Mouse (Mus musculus): ENCODE results near the gene Gcdh. TPM values are rescaled to one million over a fixed set of nuclear protein-coding genes. Genes with fewer than 3 reads are reported as not detected.

Gene Gcdh
- total RNA-seq, 4 experiments from 2014 or later = 29.8 to 43.0 (median 36.5) TPM

Small RNA genes within 50 kb of the gene (microRNA-seq; reads per million reads assigned to microRNA genes)
- 0 to 0.22 reads per million in 2 experiments for gene Gm24197
- gene Mir7069 = 7.9 to 17.7 reads per million in 2 experiments

Other genes starting within 250 kb of the Gcdh start
- 10 to 100 TPM in 2 of 4 experiments, 1 to 10 TPM in 2; 5.9 to 15.8 (median 8.9) TPM for gene Ier2, start 231.1 kb downstream of the Gcdh start, total RNA-seq (2022)
- gene Trmt1, start 207.6 kb downstream of the Gcdh start, total RNA-seq (2022) = 100 to 1,000 TPM; 101 to 105 (median 103) TPM
- gene Nacc1, start 206.1 kb downstream of the Gcdh start, total RNA-seq (2022) = 10 to 100 TPM; 88.5 to 97.6 (median 93.9) TPM
- gene Lyl1, start 192.5 kb downstream of the Gcdh start, total RNA-seq (2022) = 1 to 10 TPM; 2.2 to 4.5 (median 3.4) TPM
- gene G430095P16Rik, start 170.9 kb downstream of the Gcdh start, total RNA-seq (2022) = under 1 TPM in 1 of 4 experiments, not detected in 3; 0.55 TPM
- gene Nfix, start 93.6 kb downstream of the Gcdh start, total RNA-seq (2022) = 100 to 1,000 TPM; 352 to 438 (median 370) TPM
- 1 to 10 TPM; 8.4 to 9.7 (median 8.9) TPM for gene Dand5, start 71.1 kb downstream of the Gcdh start, total RNA-seq (2022)
- gene Gadd45gip1, start 62.4 kb downstream of the Gcdh start, total RNA-seq (2022) = 10 to 100 TPM; 23.3 to 28.4 (median 24.7) TPM
- 10 to 100 TPM; 72.4 to 90.1 (median 79.4) TPM for gene Rad23a, start 53.3 kb downstream of the Gcdh start, total RNA-seq (2022)
- gene Calr, start 47.0 kb downstream of the Gcdh start, total RNA-seq (2022) = 100 to 1,000 TPM; 333 to 426 (median 383) TPM
- gene Farsa, start 36.9 kb downstream of the Gcdh start, total RNA-seq (2022) = 10 to 100 TPM; 39.6 to 48.5 (median 43.7) TPM
- 1 to 10 TPM; 6.3 to 8.0 (median 6.8) TPM for gene Syce2, start 21.8 kb downstream of the Gcdh start, total RNA-seq (2022)
- gene Klf1, start 8.0 kb upstream of the Gcdh start, total RNA-seq (2022) = not detected
- gene Dnase2a, start 14.6 kb upstream of the Gcdh start, total RNA-seq (2022) = 10 to 100 TPM in 1 of 4 experiments, 1 to 10 TPM in 3; 5.0 to 12.2 (median 7.1) TPM
- 10 to 100 TPM; 69.1 to 76.7 (median 74.1) TPM for gene Mast1, start 43.4 kb upstream of the Gcdh start, total RNA-seq (2022)
- 1 to 10 TPM; 1.2 to 1.5 (median 1.3) TPM for gene Rtbdn, start 53.1 kb upstream of the Gcdh start, total RNA-seq (2022)
- gene Gm49661, start 75.5 kb upstream of the Gcdh start, total RNA-seq (2022) = 1 to 10 TPM in 1 of 4 experiments, not detected in 3; 1.8 TPM
- 100 to 1,000 TPM; 328 to 384 (median 347) TPM for gene Prdx2, start 75.7 kb upstream of the Gcdh start, total RNA-seq (2022)
- 10 to 100 TPM; 45.9 to 60.0 (median 49.6) TPM for gene Rnaseh2a, start 75.8 kb upstream of the Gcdh start, total RNA-seq (2022)
- gene Junb, start 84.8 kb upstream of the Gcdh start, total RNA-seq (2022) = 10 to 100 TPM; 39.3 to 88.9 (median 65.7) TPM
- gene Hook2, start 96.7 kb upstream of the Gcdh start, total RNA-seq (2022) = 10 to 100 TPM in 2 of 4 experiments, 1 to 10 TPM in 2; 9.0 to 13.0 (median 10.3) TPM
- not detected for gene Best2, start 120.6 kb upstream of the Gcdh start, total RNA-seq (2022)
- 100 to 1,000 TPM; 126 to 130 (median 127) TPM for gene Asna1, start 131.4 kb upstream of the Gcdh start, total RNA-seq (2022)
- 100 to 1,000 TPM; 100 to 127 (median 115) TPM for gene Trir, start 132.9 kb upstream of the Gcdh start, total RNA-seq (2022)
- gene Tnpo2, start 143.0 kb upstream of the Gcdh start, total RNA-seq (2022) = 100 to 1,000 TPM; 134 to 186 (median 156) TPM
- 10 to 100 TPM; 20.1 to 22.0 (median 21.1) TPM for gene Fbxw9, start 166.1 kb upstream of the Gcdh start, total RNA-seq (2022)
- gene Gm5741, start 174.1 kb upstream of the Gcdh start, total RNA-seq (2022) = not detected
- 10 to 100 TPM; 63.5 to 75.3 (median 64.9) TPM for gene Dhps, start 177.8 kb upstream of the Gcdh start, total RNA-seq (2022)
- gene Wdr83os, start 186.8 kb upstream of the Gcdh start, total RNA-seq (2022) = 10 to 100 TPM; 51.1 to 64.5 (median 59.6) TPM
- gene Wdr83, start 187.4 kb upstream of the Gcdh start, total RNA-seq (2022) = 10 to 100 TPM; 20.0 to 35.2 (median 26.5) TPM
- gene Man2b1, start 189.3 kb upstream of the Gcdh start, total RNA-seq (2022) = 10 to 100 TPM; 33.3 to 74.2 (median 49.2) TPM
- gene Zfp791, start 229.2 kb upstream of the Gcdh start, total RNA-seq (2022) = 10 to 100 TPM in 1 of 4 experiments, 1 to 10 TPM in 3; 6.5 to 10.2 (median 8.2) TPM

Data from left cerebral cortex, adult 8-10 months (tissue).